Mouse (Mus musculus) embryonic facial prominence, embryonic 11.5 days (tissue): ENCODE measurements around the gene Dclre1c. TPM values are rescaled to one million over a fixed set of nuclear protein-coding genes. Genes with fewer than 3 reads are reported as not detected.

Source experiments
- polyA plus RNA-seq: library from polyadenylated mRNA; unstranded; fragments of >200 nt; fragmentation: Nextera tagmentation; extraction: Ambion mirVana; gene quantifications from 2 replicates; pipeline ENCODE4 v1.2.1, GENCODE M21; 2014

Gene Dclre1c
- polyA plus RNA-seq, 1 experiment from 2014 or later: 5.8 TPM

Other genes with a start within 250 kb of the Dclre1c start
- 46.0 and 46.1 TPM in 2 replicates for gene Nmt2, start 139.9 kb upstream of the Dclre1c start, polyA plus RNA-seq
- 22.2 and 22.4 TPM in 2 replicates for gene Rpp38, start 91.5 kb upstream of the Dclre1c start, polyA plus RNA-seq
- 0.43 and 0.74 TPM in 2 replicates for gene Acbd7, start 88.0 kb upstream of the Dclre1c start, polyA plus RNA-seq
- gene Olah, start 26.9 kb upstream of the Dclre1c start, polyA plus RNA-seq: not detected in 2 replicates
- not detected in 2 replicates for gene Meig1, start 1.5 kb upstream of the Dclre1c start, polyA plus RNA-seq
- gene Suv39h2, start 50.9 kb downstream of the Dclre1c start, polyA plus RNA-seq: 47.4 and 54.5 TPM in 2 replicates
- 7.1 and 8.8 TPM in 2 replicates for gene Gm45902, start 88.7 kb downstream of the Dclre1c start, polyA plus RNA-seq
- 122 and 125 TPM in 2 replicates for gene Hspa14, start 88.7 kb downstream of the Dclre1c start, polyA plus RNA-seq
- 0.36 TPM in 1 of 2 replicates, not detected in the other for gene Cdnf, start 88.9 kb downstream of the Dclre1c start, polyA plus RNA-seq
- gene Fam107b, start 146.4 kb downstream of the Dclre1c start, polyA plus RNA-seq: 79.4 and 80.6 TPM in 2 replicates